Mouse (Mus musculus) cerebellum, adult 18-20 months (tissue): ENCODE results near the gene Lyl1.
A peak's percentile ranks its signal among the peaks of the same experiment; 100 is the strongest.

Experiments used
- DNase-seq, 2 experiments: peaks; one replicate each; pipeline ENCODE4 v3.0.0; 2021

The Lyl1 gene

GRCm38 (mm10) chr8:84703466-84704249 lies 2.4 kb downstream of the Lyl1 start:
- no peak for DNase-seq

GRCm38 (mm10) chr8:84704356-84704755 lies 3.1 kb downstream of the Lyl1 start:
- peak; percentile 55 to 71 for DNase-seq

- no peak for DNase-seq
Observed at GRCm38 (mm10) chr8:84704867-84705831, 3.9 kb downstream of the Lyl1 start.

GRCm38 (mm10) chr8:84705960-84706359 lies 4.7 kb downstream of the Lyl1 start:
- DNase-seq, result no peak

GRCm38 (mm10) chr8:84706610-84707266 lies 5.5 kb downstream of the Lyl1 start:
- DNase-seq, result no peak

DNA sequence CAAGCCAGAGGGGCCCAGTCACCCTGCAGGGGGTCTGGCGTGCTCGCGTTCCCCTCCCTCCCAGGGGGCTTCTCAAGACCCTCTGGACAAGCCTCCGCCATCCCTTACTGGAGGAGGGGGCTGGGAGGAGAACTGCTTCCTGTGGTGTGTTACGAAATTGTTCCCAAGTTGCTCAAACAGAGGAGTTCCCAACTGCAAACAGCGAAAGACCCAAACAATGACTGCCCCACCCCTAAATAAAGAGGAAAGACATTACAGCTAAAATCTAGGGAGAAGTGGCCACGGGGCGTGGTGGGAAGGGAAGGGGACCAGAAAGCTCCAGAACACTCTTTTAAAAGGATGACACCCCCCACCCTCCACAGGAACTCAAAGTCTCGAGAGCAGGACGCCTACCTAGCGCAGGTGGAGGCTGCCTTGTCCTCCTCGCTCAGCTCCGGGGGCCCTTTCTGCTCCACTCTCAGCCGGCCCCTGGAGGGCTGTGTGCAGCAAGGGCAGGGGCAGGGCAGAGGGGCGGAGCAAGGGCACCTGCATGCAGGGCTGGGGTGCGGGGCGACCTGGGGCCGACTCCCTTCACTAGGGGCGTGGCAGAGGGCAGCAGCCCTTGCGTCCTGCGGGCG lies 6.1 kb downstream of the Lyl1 start:
- DNase-seq, result no peak

GRCm38 (mm10) chr8:84708071-84708541 lies 6.8 kb downstream of the Lyl1 start:
- DNase-seq, result no peak

GRCm38 (mm10) chr8:84708774-84709475 lies 7.7 kb downstream of the Lyl1 start:
- DNase-seq, result peak; percentile 87 to 92

DNA sequence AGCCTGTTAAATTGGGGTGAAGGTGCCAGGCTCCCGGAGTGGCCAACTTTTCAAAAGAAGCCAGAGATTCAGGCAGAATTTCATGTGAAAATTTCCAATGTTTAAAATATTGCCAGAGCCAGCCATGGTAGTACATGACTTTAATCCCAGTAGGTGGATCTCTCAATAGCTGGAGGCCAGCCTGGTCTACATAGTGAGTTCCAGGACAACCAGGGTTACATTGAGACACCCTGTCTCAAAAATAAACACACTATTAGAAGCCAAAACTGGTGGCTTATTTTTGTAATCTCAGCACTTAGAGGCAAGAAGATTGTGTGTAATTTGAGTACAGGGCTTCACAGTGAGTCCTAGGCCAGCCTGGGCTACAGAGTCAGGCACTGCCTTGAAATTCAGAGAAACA lies 8.7 kb downstream of the Lyl1 start:
- no peak for DNase-seq

- no peak for DNase-seq
Observed at GRCm38 (mm10) chr8:84711312-84711711, 10.1 kb downstream of the Lyl1 start.

DNA sequence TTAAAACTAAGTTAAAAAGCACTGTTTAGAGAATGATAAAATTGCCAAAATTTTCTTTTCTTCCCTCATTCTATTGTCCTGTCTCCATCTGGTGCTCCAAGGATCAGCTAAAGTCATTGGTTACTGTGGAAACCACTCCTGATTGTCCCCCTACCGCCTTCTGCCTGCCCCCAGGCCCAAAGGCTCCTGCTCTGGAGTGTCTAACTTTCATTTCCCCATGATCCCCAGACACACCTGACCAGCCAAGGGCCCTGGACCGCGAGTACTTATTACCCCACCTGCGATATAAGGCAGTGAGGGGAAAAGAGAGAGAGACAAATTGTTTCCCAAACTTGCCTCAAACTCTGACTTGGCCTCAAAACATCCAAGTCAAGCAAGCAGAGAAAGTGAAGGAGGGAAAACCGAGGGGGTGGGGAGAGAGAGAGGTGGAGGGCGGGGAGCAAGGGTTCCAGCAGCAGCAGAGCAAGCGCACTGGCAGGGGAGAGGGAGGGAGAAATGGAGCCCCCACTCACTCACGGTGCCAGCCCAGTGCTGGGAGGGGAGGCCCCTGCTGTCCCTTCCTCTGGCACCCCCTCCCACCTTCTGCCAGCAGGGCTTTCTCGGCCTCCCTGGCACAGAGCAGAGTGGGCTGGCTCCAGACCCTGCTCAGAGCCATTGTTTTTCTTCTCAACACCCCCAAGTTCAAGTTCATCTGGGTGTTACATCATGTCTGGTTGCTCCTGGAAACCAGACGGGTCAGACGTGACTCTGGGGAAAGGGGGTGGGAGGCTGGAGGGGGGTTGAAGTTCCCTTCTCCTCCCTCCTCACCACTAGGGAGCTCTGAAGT lies 10.9 kb downstream of the Lyl1 start:
- DNase-seq, result no peak

- no peak for DNase-seq
Observed at GRCm38 (mm10) chr8:84712759-84713120, 11.5 kb downstream of the Lyl1 start.

DNA sequence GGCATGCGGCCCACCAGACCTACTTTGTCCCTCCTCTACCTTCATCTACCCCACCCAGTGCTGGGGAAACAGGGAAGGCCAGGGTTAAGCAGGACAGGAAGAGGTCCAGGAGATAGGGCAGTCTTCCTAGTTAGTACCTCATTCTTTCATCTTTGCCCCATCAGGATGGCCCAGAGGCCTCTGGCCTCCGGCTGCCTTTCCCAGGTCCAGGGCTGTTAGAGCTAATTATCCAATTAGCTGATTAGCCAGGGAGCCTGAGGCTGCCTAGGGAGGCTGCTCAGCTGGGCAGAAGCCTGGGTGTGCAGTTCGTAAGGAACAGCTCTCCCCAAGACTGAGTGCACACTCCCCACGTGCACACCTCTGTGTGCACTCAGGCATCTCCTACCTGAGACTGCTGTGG lies 12.1 kb downstream of the Lyl1 start:
- DNase-seq, result no peak

- no peak for DNase-seq
Observed at GRCm38 (mm10) chr8:84714161-84714560, 12.9 kb downstream of the Lyl1 start.

- DNase-seq, result no peak
Observed at GRCm38 (mm10) chr8:84715893-84716468, 14.7 kb downstream of the Lyl1 start.

DNA sequence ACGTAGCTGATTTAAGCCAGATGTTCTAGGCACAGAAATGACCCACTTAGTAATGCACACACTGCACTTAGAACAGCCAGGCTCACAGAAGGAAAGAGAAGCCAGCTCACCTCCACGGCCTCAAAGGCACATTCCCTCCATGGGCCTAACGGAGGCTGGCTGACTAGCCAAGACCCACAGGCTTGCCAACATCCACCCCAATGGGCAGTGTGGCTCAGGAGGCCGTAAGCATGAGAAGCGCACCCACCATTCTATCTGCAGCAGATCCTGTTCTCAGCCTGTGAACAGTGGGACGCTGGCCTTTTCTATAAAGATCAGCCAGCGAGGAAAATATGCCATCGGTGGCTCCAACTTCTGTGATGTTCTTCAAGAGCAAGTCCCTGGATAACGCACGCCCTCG lies 15.5 kb downstream of the Lyl1 start:
- DNase-seq, result no peak

- no peak for DNase-seq
Observed at GRCm38 (mm10) chr8:84718476-84718875, 17.2 kb downstream of the Lyl1 start.

DNA sequence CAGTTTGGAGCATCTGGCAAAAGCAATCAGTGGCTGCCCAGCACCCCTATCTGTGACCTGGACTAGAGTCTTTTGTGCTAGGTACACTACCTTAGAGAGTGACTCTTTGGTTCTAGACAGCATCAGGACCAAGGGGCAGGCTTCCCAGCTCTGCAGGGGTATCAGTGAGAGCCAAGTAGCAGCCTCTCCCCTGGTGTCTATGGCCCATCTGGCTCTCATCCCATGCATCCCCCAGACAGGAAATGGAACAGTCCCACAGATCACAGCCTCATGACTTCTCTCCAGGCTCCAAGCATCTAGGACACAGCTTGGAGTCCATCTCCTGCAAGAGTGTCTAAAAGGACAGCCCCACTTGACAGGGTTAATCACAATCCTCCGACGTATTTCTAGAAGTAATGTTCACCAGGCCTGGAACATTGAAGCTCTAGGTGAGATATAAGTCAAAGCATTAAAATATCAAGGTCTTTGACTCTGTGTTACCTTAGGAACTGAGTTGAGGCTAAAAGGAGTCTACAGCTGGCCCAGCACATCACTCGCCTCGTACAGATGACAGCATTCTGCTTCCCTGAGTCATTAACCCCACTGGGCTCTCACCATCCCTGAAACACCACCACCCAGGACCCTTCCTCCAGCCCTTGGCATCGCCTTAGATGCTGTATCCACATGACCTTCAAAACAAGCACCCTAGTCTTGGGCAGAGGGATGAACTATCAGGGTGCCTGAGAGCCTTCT lies 17.9 kb downstream of the Lyl1 start:
- DNase-seq, result peak in 1 of 2 experiments; percentile 49

- DNase-seq, result no peak
Observed at GRCm38 (mm10) chr8:84722530-84722849, 21.2 kb downstream of the Lyl1 start.
